Mouse (Mus musculus): ENCODE measurements around the gene Tmem161b.

DNA sequence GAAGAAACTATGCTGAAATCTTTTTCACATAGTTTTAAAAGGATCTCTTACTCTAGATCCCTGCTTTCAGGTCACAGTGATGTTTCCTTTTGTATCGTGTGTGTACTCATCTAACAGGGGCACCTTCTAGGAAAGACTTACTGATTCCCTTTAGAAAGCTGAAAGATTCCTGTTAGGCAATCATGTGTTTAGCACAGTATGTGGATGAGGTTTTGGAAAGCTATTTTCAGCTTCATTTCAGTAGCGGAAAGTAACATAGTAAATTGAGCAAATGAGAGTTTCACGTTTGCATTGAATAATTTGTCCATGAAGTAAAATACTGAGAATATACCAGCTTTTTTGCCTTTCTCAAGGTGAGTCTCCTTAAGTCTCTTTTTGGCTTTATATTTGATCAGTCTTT is 26.0 kb downstream of the Tmem161b start:
- TF ChIP-seq CTCF (IDR thresholded peaks at IDR 0.05; ENCODE audit: borderline replicate concordance, insufficient read depth, low read length): no peak
- no peak for TF ChIP-seq POLR2A (IDR thresholded peaks at IDR 0.05; ENCODE audit: low read depth, low read length)
